Mouse (Mus musculus) layer of hippocampus, adult 2 months (tissue): ENCODE data around the gene Auh. TPM values are rescaled to one million over a fixed set of nuclear protein-coding genes. Genes with fewer than 3 reads are reported as not detected.

Experiments used
- DNase-seq, 2 experiments: peaks; one replicate each; pipeline ENCODE4 v3.0.0; 2022; ENCODE audit warnings: low spot score in 2 of 2
- H3K27ac ChIP-seq: fragments of 200-600 bp; 2 replicates; pipeline ENCODE4 v1.8.1; 2022
- H3K4me3 ChIP-seq: fragments of 200-600 bp; 2 replicates; pipeline ENCODE4 v1.8.1; 2022; ENCODE audit warnings: mild to moderate bottlenecking
- CTCF ChIP-seq: fragments of 200-600 bp; conservative IDR thresholded peaks from 2 replicates; pipeline ENCODE4 v1.8.1; 2022; ENCODE audit warnings: antibody characterized with exemption, mild to moderate bottlenecking, moderate library complexity
- total RNA-seq, 2 experiments: library from RNA; stranded (reverse); gene quantifications; 2 replicates each; pipeline ENCODE4 v1.2.3; 2021

Gene Auh
- total RNA-seq, 2 experiments from 2014 or later = 107 to 121 TPM

DNA sequence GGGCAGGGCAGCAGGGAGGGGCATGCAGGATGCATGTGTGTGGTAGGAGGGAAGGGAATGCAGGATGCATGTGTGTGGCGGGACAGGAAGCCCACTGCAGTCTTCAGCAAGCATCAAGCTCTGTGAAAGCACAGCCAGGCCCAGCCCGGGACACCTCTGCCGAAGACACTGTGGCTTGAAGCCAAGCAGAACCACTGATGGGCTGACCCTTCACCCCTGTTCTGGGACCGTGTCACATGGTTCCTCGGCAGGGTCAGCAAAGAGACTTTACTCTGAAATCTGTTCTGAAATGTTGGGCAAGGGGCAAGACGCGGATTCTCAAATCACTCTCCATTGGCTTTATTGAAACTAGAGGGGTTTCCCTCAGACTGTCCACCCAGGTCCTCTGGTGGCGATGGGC is 94.9 kb downstream of the Auh start:
- no peak for DNase-seq
- Histone ChIP-seq H3K4me3 (no peak overlapping the region), H3K27ac (no peak overlapping the region)
- no peak for TF ChIP-seq CTCF

DNA sequence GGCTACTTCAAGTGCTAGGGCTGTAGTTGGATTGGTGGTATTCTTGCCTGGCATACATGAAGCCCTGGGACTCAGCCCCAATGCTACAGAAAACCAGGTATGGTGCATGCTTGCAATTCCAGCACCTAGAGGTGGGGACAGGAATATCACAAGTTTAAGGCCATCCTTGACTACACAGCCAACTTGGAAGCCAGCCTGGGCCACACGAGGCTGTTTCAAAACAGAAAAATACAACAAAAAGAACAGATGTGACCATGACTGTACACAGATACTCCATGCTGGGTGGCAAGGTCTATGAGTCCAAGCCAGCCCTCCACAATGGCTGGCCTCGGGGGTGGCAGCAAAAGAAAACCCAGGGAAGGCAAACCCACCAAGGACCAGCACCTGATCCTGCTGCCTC is 95.7 kb downstream of the Auh start:
- Histone ChIP-seq H3K27ac (no peak overlapping the region), H3K4me3 (no peak overlapping the region)
- DNase-seq = no peak

DNA sequence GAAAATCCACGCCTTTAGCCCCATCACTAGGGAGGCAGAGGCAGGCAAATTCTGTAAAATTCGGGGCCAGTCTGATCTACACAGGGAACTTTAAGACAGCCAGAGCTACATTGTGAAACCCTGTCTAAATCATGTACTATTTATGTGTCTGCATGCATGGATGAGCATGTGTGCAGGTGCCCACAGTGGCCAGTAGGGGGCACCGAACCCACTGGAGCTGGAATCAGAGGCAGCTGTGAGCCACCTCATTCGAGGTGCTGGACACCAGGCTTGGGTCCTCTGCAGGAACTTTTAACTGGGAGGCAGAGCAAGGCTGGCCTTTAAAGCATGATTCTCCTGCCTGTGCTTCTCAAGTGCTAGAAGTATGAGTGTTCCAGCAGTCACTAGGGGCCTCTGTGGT is 96.3 kb downstream of the Auh start:
- no peak overlapping the region for H3K27ac ChIP-seq
- no peak overlapping the region for H3K4me3 ChIP-seq
- peak; percentile 73 for TF ChIP-seq CTCF
- no peak for DNase-seq

More for the DNA sequence above, 95.7 kb downstream of the Auh start:
- no peak for TF ChIP-seq CTCF

DNA sequence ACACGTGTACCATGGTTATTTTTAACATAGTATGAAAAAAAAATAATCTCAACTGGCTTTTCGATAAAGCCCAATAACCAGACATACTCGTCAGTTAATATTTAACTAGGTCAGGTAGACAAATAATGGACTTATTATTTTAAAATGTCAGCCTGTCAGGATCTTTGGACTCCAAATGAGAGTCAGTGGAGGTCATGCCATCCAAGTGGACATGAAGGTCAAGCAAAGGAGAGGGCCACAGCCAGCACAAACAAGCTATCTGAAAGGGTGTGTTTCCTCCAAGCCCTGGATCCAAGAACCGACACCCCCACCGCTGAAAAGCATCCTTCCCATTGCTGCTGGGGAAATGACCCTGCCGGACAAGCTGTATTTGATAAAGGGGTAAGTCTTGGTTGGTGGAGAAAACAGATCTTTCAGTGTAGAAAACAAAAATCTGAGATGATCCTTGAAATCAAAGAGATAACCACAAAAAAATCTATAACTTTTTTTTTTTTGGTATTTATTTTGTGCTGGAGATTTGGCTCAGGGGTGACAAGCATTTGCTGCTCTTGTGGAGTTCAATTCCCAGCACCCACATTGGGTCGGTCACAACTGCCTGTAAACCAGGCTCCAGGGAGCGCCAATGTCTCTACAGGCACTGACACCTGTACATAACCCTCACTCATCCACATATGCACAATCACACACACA is 96.9 kb downstream of the Auh start:
- no peak for DNase-seq
- Histone ChIP-seq H3K4me3 (no peak overlapping the region), H3K27ac (no peak overlapping the region)
- no peak for TF ChIP-seq CTCF

DNA sequence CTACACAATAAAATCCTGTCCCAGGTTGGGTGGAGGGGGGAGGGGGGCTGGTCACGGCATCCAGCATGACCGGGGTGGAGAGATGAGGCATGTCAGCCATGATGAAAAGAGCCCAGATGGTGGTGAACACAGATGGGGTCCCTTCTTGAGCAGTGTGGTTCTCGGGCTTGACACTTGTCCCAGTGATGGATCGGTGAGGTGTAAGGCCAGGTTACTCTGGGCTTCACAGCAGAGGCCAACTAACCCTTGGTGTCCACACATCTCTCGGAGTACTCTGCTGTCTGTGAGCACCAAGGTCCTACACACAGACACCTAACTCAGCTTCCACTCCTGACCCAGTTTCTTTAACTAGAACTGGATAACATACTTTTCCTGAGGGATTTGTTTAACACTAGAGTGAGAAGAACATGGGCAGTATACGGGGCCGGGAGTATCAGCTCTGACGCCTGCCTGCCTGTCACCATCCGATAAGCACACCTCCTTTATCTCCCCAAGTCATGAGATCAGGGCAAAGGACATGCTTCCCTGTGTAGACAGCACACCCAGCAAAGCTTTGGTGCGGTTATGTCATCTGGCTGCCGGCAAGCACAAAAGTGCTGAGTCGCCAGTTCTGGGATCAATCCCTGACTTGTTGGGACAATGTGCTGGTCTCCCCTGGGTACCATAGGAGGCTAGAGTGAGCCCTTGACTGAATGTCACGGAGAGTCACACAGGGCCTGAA is 98.3 kb downstream of the Auh start:
- no peak for DNase-seq
- no peak for TF ChIP-seq CTCF
- Histone ChIP-seq H3K4me3 (no peak overlapping the region), H3K27ac (no peak overlapping the region)

DNA sequence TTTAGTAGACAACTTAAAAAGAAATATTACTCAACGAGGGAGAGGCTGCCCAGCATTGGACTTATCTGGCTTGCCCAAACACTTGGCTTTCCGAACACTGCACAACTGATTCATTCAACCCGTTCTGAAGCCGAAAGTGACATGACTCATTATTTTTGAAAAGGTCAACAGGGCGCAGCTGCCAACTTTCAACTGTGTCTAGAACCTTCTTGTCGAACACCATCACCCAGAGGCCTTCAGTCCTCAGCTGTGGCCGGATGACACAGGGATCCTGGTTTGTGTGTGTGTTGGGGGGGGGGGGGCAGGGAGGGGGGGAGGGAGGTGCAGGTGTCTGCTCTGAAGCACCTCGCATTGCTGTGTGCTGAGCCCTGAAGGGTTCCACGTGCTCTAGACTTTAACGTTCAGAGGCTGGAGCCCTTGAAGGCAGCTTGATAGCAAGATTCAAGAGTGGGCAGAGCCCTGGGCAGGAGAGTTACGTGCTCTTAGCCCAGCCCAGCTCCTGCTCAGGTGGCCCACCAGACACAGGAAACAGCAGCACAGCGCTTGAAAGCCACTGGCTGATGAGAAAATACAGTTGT is 100.4 kb downstream of the Auh start:
- DNase-seq = no peak
- Histone ChIP-seq H3K27ac (no peak overlapping the region), H3K4me3 (no peak overlapping the region)
- no peak for TF ChIP-seq CTCF

DNA sequence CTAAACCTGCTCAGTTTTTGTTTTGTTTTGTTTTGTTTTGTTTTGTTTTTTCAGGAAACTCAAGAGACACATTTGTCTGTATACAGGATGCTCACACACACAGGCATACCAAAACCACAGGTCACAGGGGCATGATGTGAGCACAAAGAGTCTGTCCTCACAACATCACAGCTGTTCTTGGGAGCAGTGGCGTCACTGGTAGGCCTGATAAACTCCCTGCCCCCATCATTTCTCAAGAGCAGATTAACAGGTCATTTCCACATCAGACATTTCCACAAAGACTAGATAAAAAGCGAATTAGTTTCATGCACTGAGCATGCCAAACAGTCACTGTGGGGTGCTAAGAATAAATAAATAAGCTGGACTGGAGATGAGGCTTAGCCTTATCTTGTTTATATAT is 101.3 kb downstream of the Auh start:
- DNase-seq = no peak
- no peak overlapping the region for H3K4me3 ChIP-seq
- H3K27ac ChIP-seq = no peak overlapping the region
- no peak for TF ChIP-seq CTCF

DNA sequence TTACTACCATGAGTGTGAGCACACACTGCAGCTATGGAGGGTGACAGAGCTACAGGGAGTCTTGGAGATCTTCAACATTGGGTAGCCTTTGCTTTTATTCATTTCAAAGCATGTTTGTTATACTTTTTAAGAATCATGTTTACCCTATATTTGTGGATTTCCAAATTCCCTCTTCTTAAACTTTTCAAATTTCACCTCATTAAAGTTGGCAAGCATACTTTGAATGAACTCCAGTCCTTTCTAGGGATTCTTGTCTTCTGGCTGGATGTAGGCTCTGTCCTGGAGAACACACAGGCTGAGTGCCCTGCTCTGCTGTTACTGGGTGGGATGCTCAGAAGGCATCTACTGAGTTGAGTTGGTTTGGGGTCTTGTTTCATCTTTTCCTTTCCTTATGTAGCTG is 102.8 kb downstream of the Auh start:
- Histone ChIP-seq H3K4me3 (no peak overlapping the region), H3K27ac (no peak overlapping the region)
- no peak for TF ChIP-seq CTCF
- DNase-seq = no peak

DNA sequence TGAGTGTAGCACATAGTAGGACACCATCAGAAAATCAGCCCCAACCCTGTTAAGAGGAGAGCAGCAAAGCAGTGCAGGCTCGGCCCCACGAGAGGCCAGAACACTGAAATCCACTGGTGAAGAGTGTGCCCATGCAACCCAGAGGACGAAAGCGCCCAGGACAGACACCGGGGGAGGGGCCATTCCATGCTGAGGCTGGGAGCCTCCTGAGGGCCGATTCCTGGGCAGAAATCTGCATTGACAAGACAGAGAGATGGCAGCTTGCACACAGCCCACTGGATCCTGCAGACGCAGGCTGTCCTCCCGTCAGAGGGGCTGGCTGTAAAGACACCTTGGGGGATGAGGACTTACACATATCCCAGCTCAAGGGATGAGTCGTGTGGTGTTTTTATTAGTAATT is 104.7 kb downstream of the Auh start:
- TF ChIP-seq CTCF = no peak
- DNase-seq = no peak
- H3K27ac ChIP-seq = no peak overlapping the region
- H3K4me3 ChIP-seq = no peak overlapping the region

DNA sequence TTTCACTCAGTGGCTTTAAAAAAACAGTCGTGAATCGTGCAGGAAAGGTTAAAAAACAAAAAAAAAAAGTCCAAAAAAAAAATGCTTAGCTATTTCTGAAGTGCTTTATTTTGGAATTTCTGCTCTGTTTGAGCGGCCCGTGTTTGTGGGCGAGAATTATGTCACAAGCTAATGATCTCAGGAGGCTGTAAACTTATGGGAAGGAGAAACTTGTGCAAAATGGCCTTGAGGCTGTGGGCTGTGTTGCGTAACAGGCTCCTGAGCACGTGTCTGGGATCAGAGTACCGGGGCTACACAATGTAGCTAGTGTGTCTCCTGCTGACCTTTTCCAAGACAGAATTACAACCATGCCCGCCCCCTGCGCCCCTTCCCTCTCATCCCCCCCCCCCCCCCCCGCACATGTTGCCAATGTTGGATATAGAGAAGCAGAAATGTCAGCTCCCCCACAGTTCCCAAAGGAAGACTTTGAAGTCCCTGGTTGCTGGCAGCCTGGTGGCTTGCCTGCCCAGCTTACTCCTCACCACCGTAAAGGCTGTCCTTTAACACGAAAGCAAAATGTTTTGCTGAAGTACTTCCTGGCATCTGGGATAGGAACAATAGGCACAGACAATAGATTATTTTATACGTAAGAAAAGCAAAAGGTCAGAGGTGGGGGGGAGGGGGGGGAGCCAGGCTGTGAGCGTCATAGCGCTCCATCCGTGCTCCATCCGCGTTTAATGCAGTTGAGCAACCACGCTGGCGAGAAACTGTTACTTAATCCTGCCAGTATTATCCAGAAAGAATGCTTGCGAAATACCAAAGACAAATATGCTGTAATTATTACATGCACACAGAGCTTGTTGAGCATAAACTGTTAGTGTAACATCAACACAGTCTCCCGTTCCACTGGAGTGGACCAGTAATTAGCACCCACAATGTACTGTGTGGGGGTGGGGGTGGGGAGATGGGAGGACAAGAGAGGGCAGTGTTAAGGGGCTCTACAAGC is 107.0 kb downstream of the Auh start:
- no peak for TF ChIP-seq CTCF
- DNase-seq = no peak
- peak overlapping the region; percentile 43; the same call in 1 of the 2 replicates for H3K27ac ChIP-seq
- peak overlapping the region; percentile 27 for H3K4me3 ChIP-seq

DNA sequence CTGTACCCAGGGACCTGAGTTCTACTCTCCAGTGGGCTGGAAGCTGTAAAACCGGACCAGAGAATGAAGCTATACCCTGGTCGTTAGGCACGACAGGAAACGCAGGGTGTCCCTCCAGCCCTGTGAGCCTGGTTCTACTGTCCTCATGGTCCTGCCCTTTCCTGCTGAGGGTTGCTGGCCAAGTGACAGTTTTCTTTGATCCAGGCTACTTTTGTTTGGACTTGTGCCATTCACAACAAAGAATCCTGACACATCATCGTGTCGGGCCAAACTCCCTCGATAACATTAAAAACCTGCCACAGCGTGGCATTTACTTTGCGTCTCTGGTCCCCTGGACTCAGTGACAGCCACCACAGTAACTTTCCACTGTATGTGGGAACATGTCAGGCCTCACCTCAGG is 107.9 kb downstream of the Auh start:
- no peak overlapping the region for H3K4me3 ChIP-seq
- DNase-seq = no peak
- no peak for TF ChIP-seq CTCF
- H3K27ac ChIP-seq = peak overlapping the region; percentile 39; the same call in 1 of the 2 replicates

DNA sequence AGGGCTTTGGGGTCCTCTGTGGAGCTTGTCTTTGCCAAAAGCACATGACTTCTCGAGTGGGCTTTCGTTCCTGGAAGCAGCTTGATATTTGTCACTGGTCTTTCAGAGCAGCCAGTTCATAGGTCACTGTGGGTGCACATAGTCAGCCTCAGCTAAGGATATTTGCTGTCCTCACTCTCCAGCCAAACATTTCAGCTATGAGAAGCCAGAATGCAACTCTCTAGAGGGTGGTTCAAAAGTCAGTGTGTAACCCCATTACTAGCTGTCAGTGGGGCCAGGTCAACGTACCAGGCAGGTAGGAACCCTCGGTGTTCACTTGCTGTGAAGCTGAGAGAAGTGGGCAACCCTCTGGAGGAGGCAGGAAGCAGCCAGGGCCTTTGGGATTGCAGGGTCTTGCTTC is 109.6 kb downstream of the Auh start:
- no peak for DNase-seq
- Histone ChIP-seq H3K27ac (no peak overlapping the region), H3K4me3 (no peak overlapping the region)
- no peak for TF ChIP-seq CTCF

DNA sequence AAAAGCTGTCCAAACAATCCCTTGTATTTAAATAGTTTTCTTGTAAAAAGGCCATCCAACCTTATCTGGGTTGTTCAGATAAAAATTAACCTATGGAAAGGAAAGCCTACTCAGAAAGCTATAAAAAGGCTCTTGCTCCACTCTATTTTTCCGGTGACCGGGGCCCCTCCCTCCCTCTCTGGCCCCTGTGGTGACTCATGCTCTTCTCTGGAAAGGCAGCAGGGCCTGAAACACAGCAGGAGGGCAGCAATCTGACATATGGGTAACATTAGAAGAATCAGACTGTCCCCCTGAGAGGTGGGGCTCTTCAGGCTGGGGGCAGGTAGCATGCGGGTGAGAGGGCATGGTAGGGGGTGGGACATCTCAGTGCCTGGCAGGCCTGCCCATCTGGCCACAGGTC is 110.7 kb downstream of the Auh start:
- peak overlapping the region; percentile 63 for H3K27ac ChIP-seq
- H3K4me3 ChIP-seq = no peak overlapping the region
- TF ChIP-seq CTCF = no peak
- DNase-seq = no peak
